Mouse (Mus musculus) limb, embryonic 10.5 days (tissue): ENCODE results near the gene Aars2. TPM values are rescaled to one million over a fixed set of nuclear protein-coding genes. Genes with fewer than 3 reads are reported as not detected.

Experiments used
- polyA plus RNA-seq: library from polyadenylated mRNA; unstranded; fragments of >200 nt; fragmentation: Nextera tagmentation; extraction: Ambion mirVana; gene quantifications from 2 replicates; pipeline ENCODE4 v1.2.1, GENCODE M21; 2016

The Aars2 gene
- polyA plus RNA-seq, 1 experiment from 2014 or later = 32.2 TPM

Other genes starting within 250 kb of the Aars2 start
- gene Cdc5l, start 73.1 kb upstream of the Aars2 start, polyA plus RNA-seq = 68.3 and 68.9 TPM in 2 replicates
- 0.33 and 1.1 TPM in 2 replicates for gene Spats1, start 31.4 kb upstream of the Aars2 start, polyA plus RNA-seq
- 1.4 and 1.5 TPM in 2 replicates for gene Tcte1, start 16.6 kb downstream of the Aars2 start, polyA plus RNA-seq
- 4.1 and 6.8 TPM in 2 replicates for gene Tmem151b, start 42.8 kb downstream of the Aars2 start, polyA plus RNA-seq
- 5.1 and 5.2 TPM in 2 replicates for gene Nfkbie, start 48.9 kb downstream of the Aars2 start, polyA plus RNA-seq
- gene Slc35b2, start 57.0 kb downstream of the Aars2 start, polyA plus RNA-seq = 102 and 105 TPM in 2 replicates
- 2,007 and 2,405 TPM in 2 replicates for gene Hsp90ab1, start 66.4 kb downstream of the Aars2 start, polyA plus RNA-seq
- gene Slc29a1, start 92.8 kb downstream of the Aars2 start, polyA plus RNA-seq = 40.3 and 41.6 TPM in 2 replicates
- gene Mymx, start 95.3 kb downstream of the Aars2 start, polyA plus RNA-seq = 1.2 TPM in 1 of 2 replicates, not detected in the other
- gene Capn11, start 152.5 kb downstream of the Aars2 start, polyA plus RNA-seq = 0.59 and 0.98 TPM in 2 replicates
- 160 and 167 TPM in 2 replicates for gene Mrpl14, start 179.5 kb downstream of the Aars2 start, polyA plus RNA-seq
- 35.5 and 36.1 TPM in 2 replicates for gene Tmem63b, start 180.1 kb downstream of the Aars2 start, polyA plus RNA-seq
- 0.33 TPM in 1 of 2 replicates, not detected in the other for gene 1600014C23Rik, start 227.0 kb downstream of the Aars2 start, polyA plus RNA-seq